Mouse (Mus musculus): ENCODE data around the gene Gm49354. TPM values are rescaled to one million over a fixed set of nuclear protein-coding genes. Genes with fewer than 3 reads are reported as not detected.
"Not testable (repeated sequence)": the region's sequence is repeated elsewhere in the genome, so short reads cannot be mapped to it uniquely, and the experiment has no call there.

The Gm49354 gene
- polyA plus RNA-seq, 1 experiment from 2014 or later: not detected

GRCm38 (mm10) chr13:59731652-59732051 lies 50.4 kb downstream of the Gm49354 start, which contains the start of gene Spata31d1d:
Spata31d1d (minus strand) TSS chr13:59731752.
- no peak within 1 kb of the TSS for H3K4me2 ChIP-seq
- 44% methylated on average over 6 of the region's 7 CpGs for WGBS
- H3K27ac ChIP-seq (ENCODE audit: low read depth, low read length): no peak within 1 kb of the TSS
- H3K9me3 ChIP-seq (ENCODE audit: control insufficient read depth, low read length): no peaks in the 10 kb centered on the region
- no peaks in the 10 kb centered on the region for H3K27me3 ChIP-seq (ENCODE audit: control insufficient read depth, insufficient read depth, low read length)
- H3K36me3 ChIP-seq (ENCODE audit: control insufficient read depth, insufficient read depth, low read length): no peaks in the 10 kb centered on the region
- H3K9ac ChIP-seq (ENCODE audit: low read length): no peak within 1 kb of the TSS
- DNase-seq (ENCODE audit: low spot score, missing footprints) (no peak), ATAC-seq (ENCODE audit: low FRiP score) (no peak)
- H3K4me1 ChIP-seq (ENCODE audit: control insufficient read depth, insufficient read depth, low read length): no peaks in the 10 kb centered on the region
- no peak within 1 kb of the TSS for H3K4me3 ChIP-seq (ENCODE audit: low read depth, low read length)

GRCm38 (mm10) chr13:59728378-59729093 lies 53.5 kb downstream of the Gm49354 start:
- ATAC-seq (ENCODE audit: low FRiP score) (peak; percentile 89), DNase-seq (ENCODE audit: low spot score, missing footprints) (peak; percentile 96)
- H3K4me3 ChIP-seq (ENCODE audit: low read depth, low read length): no peak overlapping the region
- H3K27me3 ChIP-seq (ENCODE audit: control insufficient read depth, insufficient read depth, low read length): no peaks in the 10 kb centered on the region
- H3K4me1 ChIP-seq (ENCODE audit: control insufficient read depth, insufficient read depth, low read length): 0 out of 2 replicates have a peak, but pooled peaks cover 2% of the 10 kb centered on the region
- H3K27ac ChIP-seq (ENCODE audit: low read depth, low read length): no peak overlapping the region
- H3K4me2 ChIP-seq: no peak overlapping the region
- H3K36me3 ChIP-seq (ENCODE audit: control insufficient read depth, insufficient read depth, low read length): no peaks in the 10 kb centered on the region
- no peak overlapping the region for H3K9ac ChIP-seq (ENCODE audit: low read length)
- H3K9me3 ChIP-seq (ENCODE audit: control insufficient read depth, low read length): no peaks in the 10 kb centered on the region
- 34% methylated on average over 7 of the region's 7 CpGs for WGBS

GRCm38 (mm10) chr13:59726139-59726867 lies 55.7 kb downstream of the Gm49354 start:
- WGBS: 34% methylated on average over 29 of the region's 29 CpGs
- Histone ChIP-seq H3K9me3 (ENCODE audit: control insufficient read depth, low read length) (no peaks in the 10 kb centered on the region), H3K4me2 (peak overlapping the region; percentile 1; the same call in 1 of the 2 replicates), H3K27ac (ENCODE audit: low read depth, low read length) (no peak overlapping the region), H3K36me3 (ENCODE audit: control insufficient read depth, insufficient read depth, low read length) (no peaks in the 10 kb centered on the region), H3K4me1 (ENCODE audit: control insufficient read depth, insufficient read depth, low read length) (0 out of 2 replicates have a peak, but pooled peaks cover 2% of the 10 kb centered on the region), H3K27me3 (ENCODE audit: control insufficient read depth, insufficient read depth, low read length) (no peaks in the 10 kb centered on the region), H3K4me3 (ENCODE audit: low read depth, low read length) (no peak overlapping the region), H3K9ac (ENCODE audit: low read length) (peak overlapping the region; percentile 33; the same call in 1 of the 2 replicates)
- DNase-seq (ENCODE audit: low spot score, missing footprints) (peak; percentile 84), ATAC-seq (ENCODE audit: low FRiP score) (no peak)

- H3K9me3 ChIP-seq (ENCODE audit: control insufficient read depth, low read length); H3K9ac ChIP-seq (ENCODE audit: low read length); H3K27me3 ChIP-seq (ENCODE audit: control insufficient read depth, insufficient read depth, low read length); H3K36me3 ChIP-seq (ENCODE audit: control insufficient read depth, insufficient read depth, low read length); H3K4me3 ChIP-seq (ENCODE audit: low read depth, low read length); DNase-seq (ENCODE audit: low spot score, missing footprints); H3K4me2 ChIP-seq; H3K4me1 ChIP-seq (ENCODE audit: control insufficient read depth, insufficient read depth, low read length); ATAC-seq (ENCODE audit: low FRiP score); H3K27ac ChIP-seq (ENCODE audit: low read depth, low read length): not testable (repeated sequence)
- WGBS: 89% methylated on average over 1 of the region's 1 CpGs
These were observed 60.0 kb downstream of the Gm49354 start for GRCm38 (mm10) chr13:59722089-59722488.

- DNase-seq (ENCODE audit: low spot score, missing footprints): peak; percentile 74
- Histone ChIP-seq H3K27me3 (ENCODE audit: control insufficient read depth, insufficient read depth, low read length) (no peaks in the 10 kb centered on the region), H3K4me3 (ENCODE audit: low read depth, low read length) (no peak overlapping the region), H3K9ac (ENCODE audit: low read length) (no peak overlapping the region), H3K36me3 (ENCODE audit: control insufficient read depth, insufficient read depth, low read length) (no peaks in the 10 kb centered on the region), H3K27ac (ENCODE audit: low read depth, low read length) (no peak overlapping the region), H3K4me1 (ENCODE audit: control insufficient read depth, insufficient read depth, low read length) (no peaks in the 10 kb centered on the region), H3K9me3 (ENCODE audit: control insufficient read depth, low read length) (no peaks in the 10 kb centered on the region), H3K4me2 (no peak overlapping the region)
- WGBS: 89% methylated on average over 1 of the region's 1 CpGs
- ATAC-seq (ENCODE audit: low FRiP score): no peak
These were observed 62.6 kb downstream of the Gm49354 start for GRCm38 (mm10) chr13:59719475-59719874.

- not testable (repeated sequence) for H3K27me3 ChIP-seq (ENCODE audit: control insufficient read depth, insufficient read depth, low read length); H3K4me3 ChIP-seq (ENCODE audit: low read depth, low read length); H3K9me3 ChIP-seq (ENCODE audit: control insufficient read depth, low read length); H3K4me2 ChIP-seq; H3K36me3 ChIP-seq (ENCODE audit: control insufficient read depth, insufficient read depth, low read length); ATAC-seq (ENCODE audit: low FRiP score); H3K27ac ChIP-seq (ENCODE audit: low read depth, low read length); H3K9ac ChIP-seq (ENCODE audit: low read length); H3K4me1 ChIP-seq (ENCODE audit: control insufficient read depth, insufficient read depth, low read length)
- peak; percentile 81 for DNase-seq (ENCODE audit: low spot score, missing footprints)
- WGBS: 40% methylated on average over 6 of the region's 6 CpGs
These were observed 63.1 kb downstream of the Gm49354 start for GRCm38 (mm10) chr13:59718857-59719440.

- Histone ChIP-seq H3K36me3 (ENCODE audit: control insufficient read depth, insufficient read depth, low read length) (no peaks in the 10 kb centered on the region), H3K4me2 (no peak overlapping the region), H3K27ac (ENCODE audit: low read depth, low read length) (no peak overlapping the region), H3K27me3 (ENCODE audit: control insufficient read depth, insufficient read depth, low read length) (no peaks in the 10 kb centered on the region), H3K9me3 (ENCODE audit: control insufficient read depth, low read length) (no peaks in the 10 kb centered on the region), H3K9ac (ENCODE audit: low read length) (no peak overlapping the region), H3K4me1 (ENCODE audit: control insufficient read depth, insufficient read depth, low read length) (no peaks in the 10 kb centered on the region), H3K4me3 (ENCODE audit: low read depth, low read length) (no peak overlapping the region)
- WGBS: 41% methylated on average over 3 of the region's 3 CpGs
- no peak for DNase-seq (ENCODE audit: low spot score, missing footprints)
- no peak for ATAC-seq (ENCODE audit: low FRiP score)
These were observed 68.3 kb downstream of the Gm49354 start for GRCm38 (mm10) chr13:59713710-59714109.

GRCm38 (mm10) chr13:59711984-59712383 lies 70.1 kb downstream of the Gm49354 start, which contains the start of gene Spata31d1b:
Spata31d1b (plus strand) TSS chr13:59712284.
- WGBS: 76% methylated on average over 3 of the region's 3 CpGs
- H3K36me3 ChIP-seq (ENCODE audit: control insufficient read depth, insufficient read depth, low read length); H3K4me1 ChIP-seq (ENCODE audit: control insufficient read depth, insufficient read depth, low read length); H3K4me2 ChIP-seq; H3K9me3 ChIP-seq (ENCODE audit: control insufficient read depth, low read length); ATAC-seq (ENCODE audit: low FRiP score); H3K27ac ChIP-seq (ENCODE audit: low read depth, low read length); H3K27me3 ChIP-seq (ENCODE audit: control insufficient read depth, insufficient read depth, low read length); H3K4me3 ChIP-seq (ENCODE audit: low read depth, low read length); H3K9ac ChIP-seq (ENCODE audit: low read length); DNase-seq (ENCODE audit: low spot score, missing footprints): not testable (repeated sequence)

GRCm38 (mm10) chr13:59710230-59710629 lies 71.8 kb downstream of the Gm49354 start, which contains the start of gene Spata31d1a:
Spata31d1a (minus strand) TSS chr13:59710330.
- no peaks in the 10 kb centered on the region for H3K4me1 ChIP-seq (ENCODE audit: control insufficient read depth, insufficient read depth, low read length)
- no peaks in the 10 kb centered on the region for H3K36me3 ChIP-seq (ENCODE audit: control insufficient read depth, insufficient read depth, low read length)
- no peak within 1 kb of the TSS for H3K4me2 ChIP-seq
- ATAC-seq (ENCODE audit: low FRiP score) (no peak), DNase-seq (ENCODE audit: low spot score, missing footprints) (peak; percentile 84)
- no peaks in the 10 kb centered on the region for H3K9me3 ChIP-seq (ENCODE audit: control insufficient read depth, low read length)
- no peak within 1 kb of the TSS for H3K9ac ChIP-seq (ENCODE audit: low read length)
- H3K27me3 ChIP-seq (ENCODE audit: control insufficient read depth, insufficient read depth, low read length): no peaks in the 10 kb centered on the region
- H3K27ac ChIP-seq (ENCODE audit: low read depth, low read length): no peak within 1 kb of the TSS
- H3K4me3 ChIP-seq (ENCODE audit: low read depth, low read length): no peak within 1 kb of the TSS
- 93% methylated on average over 15 of the region's 15 CpGs for WGBS

Data from midbrain, embryonic 11.5 days (tissue).